Mouse (Mus musculus) thymus, postnatal 36 days (tissue): Measurements from ENCODE around the gene Gm7029.
"Not testable (repeated sequence)": the region's sequence is repeated elsewhere in the genome, so short reads cannot be mapped to it uniquely, and the experiment has no call there.

Source experiments
- DNase-seq, 2 experiments: peaks; one replicate each; pipeline ENCODE4 v3.0.0; 2022; ENCODE audit warnings: mixed read lengths in 2 of 2

Gene Gm7029

GRCm38 (mm10) chr17:33892429-33892828, 18.8 kb downstream of the Gm7029 start:
- DNase-seq = no peak

- DNase-seq = not testable (repeated sequence)
These were observed 19.4 kb downstream of the Gm7029 start for GRCm38 (mm10) chr17:33893011-33893410.

GRCm38 (mm10) chr17:33897114-33897794, 23.6 kb downstream of the Gm7029 start:
- DNase-seq = no peak

GRCm38 (mm10) chr17:33898193-33898592, 24.6 kb downstream of the Gm7029 start:
- not testable (repeated sequence) for DNase-seq

- DNase-seq = no peak
These were observed 26.0 kb downstream of the Gm7029 start for GRCm38 (mm10) chr17:33899642-33900041.

- DNase-seq = no peak
These were observed 26.8 kb downstream of the Gm7029 start for GRCm38 (mm10) chr17:33900281-33900988.

- DNase-seq = no peak
These were observed 27.3 kb downstream of the Gm7029 start for GRCm38 (mm10) chr17:33900989-33901314.

GRCm38 (mm10) chr17:33901653-33902052, 28.0 kb downstream of the Gm7029 start:
- no peak for DNase-seq

GRCm38 (mm10) chr17:33902079-33902478, 28.4 kb downstream of the Gm7029 start:
- DNase-seq = no peak

- no peak for DNase-seq
These were observed 28.9 kb downstream of the Gm7029 start for GRCm38 (mm10) chr17:33902491-33902890.

- DNase-seq = not testable (repeated sequence)
These were observed 30.4 kb downstream of the Gm7029 start for GRCm38 (mm10) chr17:33903911-33904651.

- not testable (repeated sequence) for DNase-seq
These were observed 31.2 kb downstream of the Gm7029 start, which contains the start of gene Platr17 for GRCm38 (mm10) chr17:33904835-33905234. Gene Platr17, plus strand, starts transcription at chr17:33905135.

- DNase-seq = peak; percentile 47 to 62
These were observed 34.9 kb downstream of the Gm7029 start for GRCm38 (mm10) chr17:33908331-33909076.

- peak; percentile 98 to 99 for DNase-seq
These were observed 35.6 kb downstream of the Gm7029 start, which contains the start of gene Daxx for GRCm38 (mm10) chr17:33909077-33909868. Gene Daxx, plus strand, starts transcription at chr17:33909414.

GRCm38 (mm10) chr17:33909869-33910250, 36.2 kb downstream of the Gm7029 start:
- DNase-seq = peak; percentile 57 to 59

- DNase-seq = peak in 1 of 2 experiments; percentile 34
These were observed 36.9 kb downstream of the Gm7029 start for GRCm38 (mm10) chr17:33910346-33911051.

- DNase-seq = no peak
These were observed 37.6 kb downstream of the Gm7029 start for GRCm38 (mm10) chr17:33911052-33911812.

- DNase-seq = peak in 1 of 2 experiments; percentile 22
These were observed 38.3 kb downstream of the Gm7029 start for GRCm38 (mm10) chr17:33911813-33912414.

GRCm38 (mm10) chr17:33913264-33913663, 39.6 kb downstream of the Gm7029 start:
- DNase-seq = no peak

- DNase-seq = no peak
These were observed 40.3 kb downstream of the Gm7029 start for GRCm38 (mm10) chr17:33913905-33914304.
